Mouse (Mus musculus) embryo, embryonic 10 days (tissue): ENCODE measurements at regions not wholly inside any gene's neighbourhood (a gene's known extent, or its start where the extent isn't known, plus 50 kb on each side); places are given as distances from the start of the nearest gene placed in this dataset.

Experiments
- DNase-seq: peaks from one replicate; pipeline ENCODE4 v3.0.0-alpha.2; 2015; ENCODE audit warnings: low spot score

GRCm38 (mm10) chr3:140205914-140206313 is 1000.4 kb downstream of the Stpg2 start:
- DNase-seq, result no peak

DNA sequence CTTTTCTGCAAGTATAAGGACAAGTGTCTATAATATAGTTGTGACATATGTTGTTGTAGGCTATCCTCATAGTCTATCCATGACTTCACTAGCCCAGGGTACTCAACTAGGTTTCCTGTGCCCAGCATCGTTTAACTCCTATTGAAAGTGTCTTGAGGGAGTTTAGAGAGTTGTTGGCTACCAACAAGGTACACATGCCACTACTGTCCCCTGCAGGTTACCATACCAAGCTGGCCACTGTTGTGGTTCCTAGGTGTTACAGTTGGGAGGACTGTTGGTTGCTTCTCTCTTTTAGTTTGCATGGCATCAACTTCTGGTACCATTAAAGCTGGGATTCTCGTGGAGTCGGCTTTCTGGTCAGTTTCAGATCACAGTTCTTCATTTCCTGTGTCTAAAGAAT is 990.7 kb downstream of the Pdha2 start:
- no peak for DNase-seq

GRCm38 (mm10) chr3:140230712-140231111 is 981.4 kb downstream of the Pdha2 start:
- DNase-seq, result no peak

GRCm38 (mm10) chr3:140233144-140233543 is 979.0 kb downstream of the Pdha2 start:
- DNase-seq, result no peak

GRCm38 (mm10) chr3:140233809-140234208 is 978.3 kb downstream of the Pdha2 start:
- no peak for DNase-seq

DNA sequence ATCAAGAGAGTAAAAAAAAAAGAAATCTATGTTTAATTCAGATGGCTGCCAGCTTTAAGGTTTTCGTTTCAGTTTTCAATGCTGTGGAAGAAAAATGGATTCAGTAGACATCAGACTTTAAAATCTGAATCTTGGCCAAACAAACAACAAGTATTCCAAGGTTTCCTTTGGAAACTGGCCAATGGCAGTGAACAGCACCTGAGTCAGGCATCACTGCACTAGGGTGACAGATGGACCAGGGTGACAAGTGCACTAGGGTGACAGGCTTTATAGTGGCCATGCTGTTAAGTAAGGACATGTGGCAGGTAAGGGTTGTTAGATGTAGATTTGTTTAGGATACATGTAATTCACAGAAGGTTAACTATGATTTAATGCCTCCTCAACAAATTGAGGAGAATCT is 972.9 kb downstream of the Pdha2 start:
- DNase-seq, result no peak
